Mouse (Mus musculus): Measurements from ENCODE around the gene Saa2. TPM values are rescaled to one million over a fixed set of nuclear protein-coding genes. Genes with fewer than 3 reads are reported as not detected.
"Not testable (repeated sequence)": the region's sequence is repeated elsewhere in the genome, so short reads cannot be mapped to it uniquely, and the experiment has no call there.

Gene Saa2
- polyA plus RNA-seq, 1 experiment, result not detected

DNA sequence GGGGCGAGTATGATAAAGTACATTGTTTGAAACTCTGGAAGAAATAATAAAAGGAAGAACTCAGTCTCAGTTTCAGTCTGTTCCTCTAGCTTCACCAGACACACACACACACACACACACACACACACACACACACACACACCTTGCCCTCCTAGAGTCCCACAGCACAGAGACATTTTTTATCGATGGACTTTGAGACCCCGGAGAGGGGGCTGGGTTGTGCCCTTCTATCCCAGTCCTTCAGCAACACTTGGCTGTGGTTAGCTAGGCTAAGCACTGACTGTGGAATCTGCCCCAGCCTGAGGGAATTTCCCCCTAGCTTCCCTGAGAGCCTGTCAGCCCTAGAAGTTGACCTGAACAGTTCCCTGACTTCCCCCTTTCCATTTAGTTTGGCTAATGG is 27.7 kb upstream of the Saa2 start:
- H3K4me3 ChIP-seq (ENCODE audit: insufficient read depth, low read length), result no peak overlapping the region
- TF ChIP-seq POLR2A (IDR thresholded peaks at IDR 0.05; ENCODE audit: extremely low read depth, insufficient read depth, low read length) (no peak), CTCF (IDR thresholded peaks at IDR 0.05; ENCODE audit: extremely low read depth, insufficient read depth, low read length) (no peak)
- peaks cover 7% of the 10 kb centered on the region; the same call in 1 of the 2 replicates for H3K4me1 ChIP-seq (ENCODE audit: control insufficient read depth, insufficient read depth, low read length)
- no peak overlapping the region for H3K27ac ChIP-seq (ENCODE audit: insufficient read depth, low read length)

DNA sequence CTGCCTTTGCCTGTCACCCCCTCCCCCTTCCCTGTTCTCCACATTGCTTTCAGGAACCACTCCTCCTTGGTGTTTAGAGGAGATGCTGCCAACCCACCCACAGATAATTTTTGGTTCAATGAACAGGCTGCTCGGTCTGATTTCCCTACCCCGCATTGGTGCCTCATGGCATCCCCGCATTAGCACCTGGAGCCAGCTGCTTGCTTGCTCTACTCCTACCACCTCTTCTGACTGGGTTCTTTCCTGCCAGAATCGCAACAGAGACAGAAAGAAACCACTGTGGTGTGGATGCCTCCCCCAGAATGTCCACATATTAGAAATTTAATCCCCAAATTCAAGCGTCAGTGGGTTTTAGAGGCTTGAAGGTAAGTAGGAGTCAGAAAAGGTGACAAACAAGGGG is 27.2 kb upstream of the Saa2 start:
- TF ChIP-seq CTCF (IDR thresholded peaks at IDR 0.05; ENCODE audit: extremely low read depth, insufficient read depth, low read length), result no peak
- TF ChIP-seq POLR2A (IDR thresholded peaks at IDR 0.05; ENCODE audit: extremely low read depth, insufficient read depth, low read length), result no peak
- H3K4me3 ChIP-seq (ENCODE audit: insufficient read depth, low read length), result no peak overlapping the region
- no peak overlapping the region for H3K27ac ChIP-seq (ENCODE audit: insufficient read depth, low read length)
- peaks cover 6% of the 10 kb centered on the region; the same call in 1 of the 2 replicates for H3K4me1 ChIP-seq (ENCODE audit: control insufficient read depth, insufficient read depth, low read length)

DNA sequence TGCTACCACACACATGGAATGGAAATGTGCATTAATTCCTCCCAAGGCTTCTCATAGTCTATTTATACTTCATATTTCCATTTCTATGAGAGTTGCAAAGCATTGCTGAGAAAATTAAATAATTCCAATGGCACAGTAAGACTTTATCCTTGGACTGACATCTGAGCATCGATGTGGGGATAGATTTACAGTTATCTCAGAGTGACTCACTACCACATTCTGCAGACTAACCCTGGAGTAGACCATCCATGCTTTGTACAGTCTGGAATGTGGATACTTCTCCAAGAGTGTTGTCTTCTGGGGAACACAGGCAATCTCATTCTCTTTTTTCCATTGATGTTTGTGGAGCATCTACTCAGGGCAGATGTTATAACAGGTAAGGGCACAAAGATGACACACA is 24.0 kb upstream of the Saa2 start:
- Histone ChIP-seq H3K4me1 (ENCODE audit: control insufficient read depth, insufficient read depth, low read length) (peaks cover 5% of the 10 kb centered on the region; the same call in 1 of the 2 replicates), H3K4me3 (ENCODE audit: insufficient read depth, low read length) (no peak overlapping the region), H3K27ac (ENCODE audit: insufficient read depth, low read length) (no peak overlapping the region)
- TF ChIP-seq CTCF (IDR thresholded peaks at IDR 0.05; ENCODE audit: extremely low read depth, insufficient read depth, low read length) (no peak), POLR2A (IDR thresholded peaks at IDR 0.05; ENCODE audit: extremely low read depth, insufficient read depth, low read length) (no peak)

DNA sequence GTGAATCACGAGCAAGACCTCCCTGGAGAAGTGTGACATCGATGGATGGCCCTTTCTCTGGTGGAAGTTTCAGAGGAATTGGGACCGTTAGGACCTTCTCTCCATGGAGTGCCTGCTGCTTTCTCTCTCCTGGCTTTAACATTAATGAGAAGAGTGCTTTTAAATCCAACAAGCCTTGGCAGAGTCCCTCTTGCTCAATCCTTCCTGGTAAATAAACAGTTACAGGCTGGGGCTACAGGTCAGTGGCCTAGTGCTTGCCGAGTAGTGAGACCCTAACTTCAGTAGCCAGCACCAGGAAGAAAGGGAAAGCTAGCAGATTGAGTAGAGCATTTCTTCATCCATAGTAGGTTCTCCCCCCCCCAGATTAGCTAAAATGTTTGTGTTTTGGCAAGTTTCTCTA is 19.1 kb upstream of the Saa2 start, which contains the start of gene Saa4:
TSS of gene Saa4 (minus strand) at position 146 of the 400 bp plus-strand sequence.
- TF ChIP-seq POLR2A (IDR thresholded peaks at IDR 0.05; ENCODE audit: extremely low read depth, insufficient read depth, low read length), result no peak
- no peak for TF ChIP-seq CTCF (IDR thresholded peaks at IDR 0.05; ENCODE audit: extremely low read depth, insufficient read depth, low read length)
- Histone ChIP-seq H3K4me1 (ENCODE audit: control insufficient read depth, insufficient read depth, low read length) (no peaks in the 10 kb centered on the region; the same call in 1 of the 2 replicates), H3K27ac (ENCODE audit: insufficient read depth, low read length) (no peak within 1 kb of the TSS), H3K4me3 (ENCODE audit: insufficient read depth, low read length) (no peak within 1 kb of the TSS)

DNA sequence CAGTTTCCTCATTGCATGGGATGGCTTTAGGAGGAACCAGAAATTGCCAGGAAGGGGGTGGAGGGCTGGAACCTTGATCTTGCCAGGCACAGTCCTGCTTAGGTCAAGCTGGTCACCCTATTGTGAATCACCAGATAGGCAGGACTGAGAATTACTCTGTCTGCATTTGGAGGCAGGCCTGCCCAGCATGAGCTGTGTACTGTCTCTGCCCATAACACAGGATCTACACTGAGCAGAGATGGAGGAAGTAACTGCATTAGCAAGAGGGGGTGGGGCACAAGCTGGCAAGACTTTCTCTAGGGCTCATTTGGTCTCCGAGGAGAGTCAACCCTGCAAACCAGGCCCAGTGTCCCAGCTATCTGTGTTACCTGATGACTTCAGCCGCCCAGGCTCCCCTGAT is 16.6 kb upstream of the Saa2 start:
- no peak for TF ChIP-seq POLR2A (IDR thresholded peaks at IDR 0.05; ENCODE audit: extremely low read depth, insufficient read depth, low read length)
- TF ChIP-seq CTCF (IDR thresholded peaks at IDR 0.05; ENCODE audit: extremely low read depth, insufficient read depth, low read length), result no peak
- Histone ChIP-seq H3K4me3 (ENCODE audit: insufficient read depth, low read length) (no peak overlapping the region), H3K27ac (ENCODE audit: insufficient read depth, low read length) (no peak overlapping the region), H3K4me1 (ENCODE audit: control insufficient read depth, insufficient read depth, low read length) (no peaks in the 10 kb centered on the region)

DNA sequence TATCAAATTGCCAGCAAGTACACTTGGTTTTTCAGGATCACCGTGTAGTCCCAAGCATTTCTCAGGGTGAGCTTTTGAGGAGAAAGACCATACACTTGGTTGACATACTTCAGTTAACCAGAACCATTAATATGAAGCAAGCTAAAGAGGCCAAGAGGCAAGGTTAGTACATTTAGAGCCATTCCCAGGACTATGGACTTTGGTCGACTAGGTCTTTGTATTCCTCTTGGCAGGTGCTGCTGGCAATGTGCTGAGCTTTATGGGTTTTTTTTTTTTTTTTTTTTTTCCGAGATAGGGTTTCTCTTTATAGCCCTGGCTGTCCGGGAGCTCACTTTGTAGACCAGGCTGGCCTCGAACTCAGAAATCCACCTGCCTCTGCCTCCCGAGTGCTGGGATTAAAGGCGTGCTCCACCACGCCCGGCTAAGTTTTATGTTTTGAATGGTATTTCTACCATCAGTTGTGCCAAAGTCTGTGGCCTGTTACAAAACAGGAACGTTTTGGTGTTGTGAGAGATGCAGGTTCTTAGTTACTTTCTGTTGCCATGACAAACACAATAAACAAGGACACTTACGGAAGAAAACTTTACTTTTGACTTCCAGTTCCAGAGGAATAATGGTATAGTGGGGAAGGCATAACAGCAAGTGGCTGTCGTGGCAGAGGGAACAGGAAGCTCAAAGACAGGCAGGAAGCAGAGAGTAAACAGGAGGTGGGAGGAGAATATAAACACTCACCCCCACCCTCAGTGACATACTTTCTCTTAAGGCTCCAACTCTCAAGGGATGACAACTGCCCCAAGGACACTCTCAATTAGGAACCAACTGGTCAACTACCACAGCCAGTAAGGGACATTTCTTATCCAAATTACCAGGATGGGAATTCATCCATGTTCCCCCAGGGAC is 12.8 kb upstream of the Saa2 start:
- H3K4me1 ChIP-seq (ENCODE audit: control insufficient read depth, insufficient read depth, low read length), result no peaks in the 10 kb centered on the region
- no peak overlapping the region for H3K27ac ChIP-seq (ENCODE audit: insufficient read depth, low read length)
- H3K4me3 ChIP-seq (ENCODE audit: insufficient read depth, low read length), result no peak overlapping the region
- no peak for TF ChIP-seq CTCF (IDR thresholded peaks at IDR 0.05; ENCODE audit: extremely low read depth, insufficient read depth, low read length)
- TF ChIP-seq POLR2A (IDR thresholded peaks at IDR 0.05; ENCODE audit: extremely low read depth, insufficient read depth, low read length), result no peak

DNA sequence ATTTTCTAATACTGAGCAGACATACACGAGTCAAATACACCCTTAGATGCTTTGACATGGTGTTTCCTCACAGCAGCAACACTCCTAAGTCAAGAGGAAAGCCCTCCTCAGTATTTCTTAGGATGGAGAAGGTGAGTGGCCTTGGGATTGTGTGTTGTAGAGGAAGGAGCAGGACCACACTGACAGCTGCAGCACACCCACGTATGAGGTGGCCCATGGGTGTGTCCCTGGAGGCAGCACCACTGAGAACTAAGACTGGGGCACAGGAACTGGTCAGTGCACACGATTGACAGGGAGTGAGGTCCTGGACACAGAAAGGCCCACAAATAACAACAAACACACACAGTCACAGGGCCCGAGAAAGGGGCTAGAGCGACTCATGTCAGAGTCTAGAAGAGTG is 11.5 kb upstream of the Saa2 start:
- H3K27ac ChIP-seq (ENCODE audit: insufficient read depth, low read length); H3K4me3 ChIP-seq (ENCODE audit: insufficient read depth, low read length); H3K4me1 ChIP-seq (ENCODE audit: control insufficient read depth, insufficient read depth, low read length): not testable (repeated sequence)

DNA sequence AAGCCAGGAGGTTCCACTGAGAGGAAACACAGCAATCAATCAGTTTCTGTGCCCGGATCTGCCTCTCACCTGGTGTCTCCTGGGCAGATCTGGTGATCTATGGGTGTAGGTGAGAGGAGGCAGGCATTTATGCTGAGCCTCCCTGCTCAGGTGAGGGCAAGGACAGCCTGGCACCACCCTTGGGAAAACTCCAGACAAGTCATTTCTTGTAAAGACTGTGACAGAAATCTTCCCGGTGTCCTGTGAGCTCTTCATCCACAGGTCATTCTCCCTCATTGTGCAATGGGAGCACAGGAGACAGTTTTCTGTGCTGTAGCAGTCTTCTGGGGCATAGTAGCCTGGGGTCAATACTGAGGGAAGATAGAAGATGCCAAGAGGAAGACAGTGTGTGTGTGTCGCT is 8.7 kb upstream of the Saa2 start, which contains the start of gene Saa1:
TSS of gene Saa1 (minus strand) at position 101 of the 400 bp plus-strand sequence.
- not testable (repeated sequence) for H3K4me1 ChIP-seq (ENCODE audit: control insufficient read depth, insufficient read depth, low read length); H3K27ac ChIP-seq (ENCODE audit: insufficient read depth, low read length); H3K4me3 ChIP-seq (ENCODE audit: insufficient read depth, low read length)

DNA sequence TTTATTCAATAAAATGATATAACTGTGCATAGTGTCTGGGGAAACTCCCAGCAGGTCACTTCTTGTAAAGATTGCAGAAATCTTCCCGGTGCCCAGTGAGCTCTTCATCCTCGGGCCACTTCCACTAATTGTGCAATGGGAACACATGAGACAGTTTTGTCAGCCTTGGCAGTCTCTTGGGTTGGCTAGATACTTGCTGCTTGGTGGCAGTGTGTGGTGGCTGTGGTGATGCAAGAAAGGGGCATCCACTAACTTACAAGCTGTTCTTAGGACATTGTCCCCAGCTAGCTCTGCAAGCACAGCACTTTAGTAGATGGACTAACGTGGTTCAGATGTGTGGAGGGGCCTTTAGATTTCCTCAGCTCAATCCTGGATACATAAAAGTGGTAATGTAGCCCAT is 5.8 kb upstream of the Saa2 start:
- Histone ChIP-seq H3K27ac (ENCODE audit: insufficient read depth, low read length) (no peak overlapping the region), H3K4me1 (ENCODE audit: control insufficient read depth, insufficient read depth, low read length) (no peaks in the 10 kb centered on the region), H3K4me3 (ENCODE audit: insufficient read depth, low read length) (no peak overlapping the region)
- TF ChIP-seq CTCF (IDR thresholded peaks at IDR 0.05; ENCODE audit: extremely low read depth, insufficient read depth, low read length) (no peak), POLR2A (IDR thresholded peaks at IDR 0.05; ENCODE audit: extremely low read depth, insufficient read depth, low read length) (no peak)

DNA sequence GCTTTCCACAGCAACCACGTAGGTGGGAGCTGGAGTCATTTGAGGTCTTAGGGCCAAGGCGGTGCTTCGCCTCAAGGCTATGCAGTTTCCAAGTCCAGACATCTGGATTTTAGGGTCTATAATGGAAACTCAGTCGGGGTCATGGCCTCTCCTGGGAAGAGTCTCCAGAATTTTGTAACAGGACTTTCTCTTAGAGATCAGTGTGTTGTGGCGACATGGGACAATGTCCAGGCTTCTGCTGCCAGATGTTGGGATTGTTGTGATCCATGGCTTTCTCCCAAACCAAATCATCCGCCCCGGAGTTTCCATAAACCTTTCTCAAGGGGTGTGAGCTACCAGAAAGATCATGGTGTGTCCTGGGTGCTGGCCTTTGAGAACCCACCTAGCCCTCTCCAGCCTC is 5.2 kb upstream of the Saa2 start:
- Histone ChIP-seq H3K4me1 (ENCODE audit: control insufficient read depth, insufficient read depth, low read length) (no peaks in the 10 kb centered on the region), H3K27ac (ENCODE audit: insufficient read depth, low read length) (no peak overlapping the region), H3K4me3 (ENCODE audit: insufficient read depth, low read length) (no peak overlapping the region)
- TF ChIP-seq CTCF (IDR thresholded peaks at IDR 0.05; ENCODE audit: extremely low read depth, insufficient read depth, low read length) (no peak), POLR2A (IDR thresholded peaks at IDR 0.05; ENCODE audit: extremely low read depth, insufficient read depth, low read length) (no peak)
